Mouse (Mus musculus): Measurements from ENCODE around the gene Csf2rb. TPM values are rescaled to one million over a fixed set of nuclear protein-coding genes. Genes with fewer than 3 reads are reported as not detected.

Gene Csf2rb
- 3.3 TPM for total RNA-seq (2023)

DNA sequence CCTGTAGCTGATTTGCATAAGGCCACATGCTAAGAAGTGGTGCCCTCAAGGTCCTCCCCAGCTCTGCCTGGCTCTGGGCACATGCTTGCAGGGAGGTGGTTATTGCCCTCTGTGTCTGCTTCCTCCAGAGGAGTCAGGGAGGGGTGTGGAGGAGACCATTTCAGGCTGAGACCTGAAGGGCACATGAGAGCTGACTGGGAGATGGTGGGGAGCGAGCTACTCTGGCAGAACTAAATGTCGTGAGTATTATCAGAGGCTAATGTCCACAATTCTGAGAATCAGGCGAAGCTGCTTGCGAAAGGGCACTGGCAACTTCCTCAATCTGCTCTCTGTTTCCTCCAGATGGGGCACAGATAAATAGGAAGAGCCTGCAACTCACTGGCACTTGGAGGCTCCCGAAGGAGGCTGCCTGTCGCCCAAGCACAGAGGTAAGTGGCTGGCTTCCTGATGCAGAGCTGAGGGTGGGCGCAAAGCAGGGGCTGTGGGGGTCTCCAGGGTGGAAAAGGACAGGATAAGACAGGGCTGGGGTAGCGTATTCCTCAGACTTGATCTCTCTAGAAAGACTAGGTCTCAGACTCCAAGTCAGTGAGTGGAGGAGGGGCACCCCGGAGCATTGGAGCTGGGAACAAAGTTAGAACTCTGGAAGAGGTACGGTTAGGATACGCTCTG is at the start of gene Csf2rb:
Csf2rb (plus strand) TSS at position 82 of the 669 bp plus-strand sequence.

GRCm38 (mm10) chr15:78305341-78305933 is 20.1 kb upstream of the Csf2rb start, which contains the start of gene Csf2rb2:
Gene Csf2rb2 (minus strand): TSS chr15:78305721.

DNA sequence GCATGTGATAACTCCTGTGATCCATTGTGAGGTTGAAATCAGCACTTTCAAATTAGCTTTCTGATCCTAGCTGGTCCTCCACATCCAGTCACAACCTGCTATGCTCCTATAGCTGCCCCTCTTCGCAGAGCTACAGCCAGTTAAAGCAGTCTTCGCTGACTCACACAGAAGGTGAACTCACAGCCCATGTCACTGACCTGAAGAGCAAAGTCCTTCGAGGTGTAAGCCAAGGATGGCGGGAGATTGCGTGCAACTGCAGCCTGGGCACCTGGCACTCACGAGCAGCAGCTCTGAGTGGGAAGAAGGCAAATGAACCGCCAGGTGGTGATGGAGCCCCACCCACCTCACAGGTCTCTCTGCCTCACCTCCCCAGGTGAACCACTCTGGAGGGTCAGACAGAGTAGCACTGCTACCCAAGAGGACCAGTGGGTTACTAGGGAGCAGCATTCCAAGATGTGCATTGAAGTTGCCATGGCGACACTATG is 70.0 kb downstream of the Csf2rb start, which contains the start of gene Tex33:
Tex33 (minus strand) TSS at position 435 of the 485 bp plus-strand sequence.

Other genes with a start within 250 kb of the Csf2rb start
- not detected for gene Cacng2, start 205.7 kb upstream of the Csf2rb start, total RNA-seq (2023)
- 19.6 TPM for gene Ift27, start 151.6 kb upstream of the Csf2rb start, total RNA-seq (2023)
- not detected for gene Pvalb, start 119.4 kb upstream of the Csf2rb start, total RNA-seq (2023)
- gene Ncf4, start 81.0 kb upstream of the Csf2rb start, total RNA-seq (2023): 45.6 TPM
- 1.5 TPM for gene Csf2rb2, start 20.0 kb upstream of the Csf2rb start, total RNA-seq (2023)
- not detected for gene Tex33, start 70.2 kb downstream of the Csf2rb start, total RNA-seq (2023)
- 0.64 TPM for gene Tst, start 80.2 kb downstream of the Csf2rb start, total RNA-seq (2023)
- gene Mpst, start 80.7 kb downstream of the Csf2rb start, total RNA-seq (2023): 20.6 TPM
- gene Kctd17, start 102.8 kb downstream of the Csf2rb start, total RNA-seq (2023): 0.95 TPM
- gene Tmprss6, start 142.9 kb downstream of the Csf2rb start, total RNA-seq (2023): not detected
- gene Il2rb, start 169.5 kb downstream of the Csf2rb start, total RNA-seq (2023): 128 TPM
- gene C1qtnf6, start 205.7 kb downstream of the Csf2rb start, total RNA-seq (2023): 0.83 TPM
- not detected for gene Sstr3, start 218.9 kb downstream of the Csf2rb start, total RNA-seq (2023)
- 933 TPM for gene Rac2, start 247.0 kb downstream of the Csf2rb start, total RNA-seq (2023)